Mouse (Mus musculus) stomach, postnatal 0 days (tissue): ENCODE measurements around the gene Pradc1. TPM values are rescaled to one million over a fixed set of nuclear protein-coding genes. Genes with fewer than 3 reads are reported as not detected.
A peak's percentile ranks its signal among the peaks of the same experiment; 100 is the strongest.

Experiments
- ATAC-seq: fragments of 200-750 bp; cut with Nextera tagmentation; 2 replicates; pipeline ENCODE4 v1.8.0; 2017; ENCODE audit not compliant: low FRiP score, low TSS enrichment
- DNase-seq: peaks from one replicate; pipeline ENCODE4 v3.0.0-alpha.2; 2016; ENCODE audit warnings: low spot score
- H3K27ac ChIP-seq: fragments of 300-500 bp; sonication (generic); replicated peaks from 2 replicates; pipeline ENCODE4 v1.5.1; 2014; ENCODE audit warnings: mild to moderate bottlenecking, control low read depth
- H3K27me3 ChIP-seq: fragments of 300-500 bp; sonication (generic); 2 replicates; pipeline ENCODE4 v1.6.1; 2014; ENCODE audit warnings: low read length; ENCODE audit not compliant: control insufficient read depth, insufficient read depth
- H3K36me3 ChIP-seq: fragments of 300-500 bp; sonication (generic); 2 replicates; pipeline ENCODE4 v1.6.1; 2014; ENCODE audit warnings: low read length, mixed read lengths; ENCODE audit not compliant: control insufficient read depth, insufficient read depth
- H3K4me1 ChIP-seq: fragments of 300-500 bp; sonication (generic); replicated peaks from 2 replicates; pipeline ENCODE4 v1.6.1; 2014; ENCODE audit warnings: antibody characterized with exemption; ENCODE audit not compliant: control insufficient read depth, insufficient read depth
- H3K4me2 ChIP-seq: fragments of 300-500 bp; sonication (generic); replicated peaks from 2 replicates; pipeline ENCODE4 v1.6.1; 2014; ENCODE audit warnings: low read depth, mild to moderate bottlenecking, control low read depth, moderate library complexity
- H3K4me3 ChIP-seq: fragments of 300-500 bp; sonication (generic); 2 replicates; pipeline ENCODE4 v1.5.1; 2014; ENCODE audit warnings: low read depth, low read length, control low read depth
- H3K9ac ChIP-seq: fragments of 300-500 bp; sonication (generic); 2 replicates; pipeline ENCODE4 v1.6.1; 2014; ENCODE audit warnings: mild to moderate bottlenecking, low read length, control low read depth, mixed read lengths
- H3K9me3 ChIP-seq: fragments of 300-500 bp; sonication (generic); 2 replicates; pipeline ENCODE4 v1.6.1; 2016; ENCODE audit warnings: low read length; ENCODE audit not compliant: control insufficient read depth
- CTCF ChIP-seq: IDR thresholded peaks from 2 replicates; pipeline ENCODE4 v1.5.1; 2016; ENCODE audit warnings: antibody characterized with exemption, low read depth, mild to moderate bottlenecking, moderate library complexity
- EP300 ChIP-seq: optimal IDR thresholded peaks from 2 replicates; pipeline ENCODE3; 2016; ENCODE audit warnings: antibody characterized with exemption
- WGBS: fragments of 180-500 bp; shearing (Covaris S2); extraction: QIAGEN DNeasy Blood & Tissue Kit; methylation state at CpG from one replicate; pipeline ENCODE4 v1.1.7; 2014; 5-methylcytosine and 5-hydroxymethylcytosine counted together
- polyA plus RNA-seq: library from polyadenylated mRNA; unstranded; fragments of >200 nt; fragmentation: Nextera tagmentation; extraction: Ambion mirVana; gene quantifications from 2 replicates; pipeline ENCODE4 v1.2.1, GENCODE M21; 2015

The Pradc1 gene
- polyA plus RNA-seq, 1 experiment from 2014 or later, result 35.3 TPM

GRCm38 (mm10) chr6:85489717-85490116 is 37.9 kb upstream of the Pradc1 start:
- Histone ChIP-seq H3K4me3 (no peak overlapping the region), H3K4me1 (no peaks in the 10 kb centered on the region), H3K27ac (no peak overlapping the region), H3K9ac (no peak overlapping the region), H3K36me3 (no peaks in the 10 kb centered on the region), H3K27me3 (peaks cover 4% of the 10 kb centered on the region; the same call in 1 of the 2 replicates), H3K9me3 (no peaks in the 10 kb centered on the region), H3K4me2 (peak overlapping the region; percentile 8; the same call in 1 of the 2 replicates)
- TF ChIP-seq CTCF (no peak), EP300 (no peak)
- 0 out of 2 replicates have a peak, but pooled peaks have one; percentile 29 for ATAC-seq
- WGBS, result 52% methylated on average over 3 of the region's 3 CpGs
- DNase-seq, result no peak

GRCm38 (mm10) chr6:85488510-85488909 is 36.7 kb upstream of the Pradc1 start:
- Histone ChIP-seq H3K4me2 (no peak overlapping the region), H3K9me3 (no peaks in the 10 kb centered on the region), H3K36me3 (no peaks in the 10 kb centered on the region), H3K4me3 (no peak overlapping the region), H3K4me1 (peaks cover 4% of the 10 kb centered on the region; the same call in 1 of the 2 replicates), H3K27ac (no peak overlapping the region), H3K27me3 (peaks cover 14% of the 10 kb centered on the region; the same call in 1 of the 2 replicates), H3K9ac (no peak overlapping the region)
- WGBS, result 83% methylated on average over 4 of the region's 4 CpGs
- TF ChIP-seq EP300, result no peak
- no peak for TF ChIP-seq CTCF
- DNase-seq, result no peak
- ATAC-seq, result no peak

GRCm38 (mm10) chr6:85485738-85486137 is 34.0 kb upstream of the Pradc1 start:
- Histone ChIP-seq H3K9me3 (no peaks in the 10 kb centered on the region), H3K4me1 (peaks cover 4% of the 10 kb centered on the region; the same call in 1 of the 2 replicates), H3K4me2 (no peak overlapping the region), H3K27me3 (peaks cover 14% of the 10 kb centered on the region; the same call in 1 of the 2 replicates), H3K36me3 (no peaks in the 10 kb centered on the region), H3K9ac (no peak overlapping the region), H3K27ac (no peak overlapping the region), H3K4me3 (no peak overlapping the region)
- 71% methylated on average over 2 of the region's 2 CpGs for WGBS
- DNase-seq, result no peak
- no peak for ATAC-seq
- TF ChIP-seq CTCF, result no peak
- TF ChIP-seq EP300, result no peak

- Histone ChIP-seq H3K9me3 (no peaks in the 10 kb centered on the region), H3K4me3 (peak overlapping the region; percentile 31), H3K9ac (no peak overlapping the region), H3K27ac (no peak overlapping the region), H3K4me2 (peak overlapping the region; percentile 51), H3K4me1 (peaks cover 4% of the 10 kb centered on the region; the same call in 1 of the 2 replicates), H3K36me3 (no peaks in the 10 kb centered on the region), H3K27me3 (peaks cover 14% of the 10 kb centered on the region; the same call in 1 of the 2 replicates)
- DNase-seq (peak; percentile 66), ATAC-seq (0 out of 2 replicates have a peak, but pooled peaks have one; percentile 53)
- WGBS, result 4% methylated on average over 83 of the region's 92 CpGs
- no peak for TF ChIP-seq EP300
These were observed 32.3 kb upstream of the Pradc1 start for GRCm38 (mm10) chr6:85483843-85484721.

- Histone ChIP-seq H3K27ac (no peak overlapping the region), H3K4me2 (no peak overlapping the region), H3K27me3 (peaks cover 14% of the 10 kb centered on the region; the same call in 1 of the 2 replicates), H3K4me1 (peaks cover 4% of the 10 kb centered on the region; the same call in 1 of the 2 replicates), H3K4me3 (no peak overlapping the region), H3K9me3 (no peaks in the 10 kb centered on the region), H3K9ac (no peak overlapping the region), H3K36me3 (no peaks in the 10 kb centered on the region)
- 69% methylated on average over 16 of the region's 16 CpGs for WGBS
- no peak for TF ChIP-seq EP300
- no peak for TF ChIP-seq CTCF
- DNase-seq (no peak), ATAC-seq (no peak)
These were observed 28.9 kb upstream of the Pradc1 start for GRCm38 (mm10) chr6:85480685-85481084.

- Histone ChIP-seq H3K4me1 (peaks cover 4% of the 10 kb centered on the region; the same call in 1 of the 2 replicates), H3K4me2 (no peak overlapping the region), H3K36me3 (no peaks in the 10 kb centered on the region), H3K4me3 (no peak overlapping the region), H3K27ac (no peak overlapping the region), H3K9me3 (no peaks in the 10 kb centered on the region), H3K27me3 (peaks cover 11% of the 10 kb centered on the region; the same call in 1 of the 2 replicates), H3K9ac (no peak overlapping the region)
- ATAC-seq, result no peak
- no peak for DNase-seq
- WGBS, result 83% methylated on average over 5 of the region's 5 CpGs
- no peak for TF ChIP-seq CTCF
- no peak for TF ChIP-seq EP300
These were observed 28.2 kb upstream of the Pradc1 start for GRCm38 (mm10) chr6:85479979-85480378.
